Mouse (Mus musculus): ENCODE results near the gene Heatr9.

- TF ChIP-seq JUND (conservative IDR thresholded peaks at IDR 0.05; ENCODE audit: low read depth, low read length) (no peak), POLR2AphosphoS2 (IDR thresholded peaks at IDR 0.05; ENCODE audit: low read depth, low read length) (no peak)
Measured at GRCm38 (mm10) chr11:83465976-83466375, 56.0 kb downstream of the Heatr9 start.

Data from CH12.LX (cell line).